Mouse (Mus musculus) CH12.LX (cell line): ENCODE results near the gene Pcnx.
"Not testable (repeated sequence)": the region's sequence is repeated elsewhere in the genome, so short reads cannot be mapped to it uniquely, and the experiment has no call there.

Experiments used
- CTCF ChIP-seq, 2 experiments: IDR thresholded peaks in 1 of 2; conservative IDR thresholded peaks in 1 of 2; 2 replicates each; pipeline ENCODE4 v1.5.1; 2011 to 2012; ENCODE audit warnings: low read depth in 2 of 2, low read length in 2 of 2, improper control_type of control experiment in 1 of 2, inconsistent platforms in 1 of 2, mild to moderate bottlenecking in 1 of 2, moderate library complexity in 1 of 2
- EP300 ChIP-seq: IDR thresholded peaks from 2 replicates; pipeline ENCODE4 v1.6.1; 2011; ENCODE audit warnings: low read length, improper control_type of control experiment
- JUN ChIP-seq: IDR thresholded peaks from 2 replicates; pipeline ENCODE4 v1.6.1; 2011; ENCODE audit warnings: low read depth, mild to moderate bottlenecking, low read length, improper control_type of control experiment, moderate library complexity; ENCODE audit not compliant: insufficient read depth
- NRF1 ChIP-seq: IDR thresholded peaks from 2 replicates; pipeline ENCODE4 v1.6.1; 2014; ENCODE audit warnings: low read depth, mild to moderate bottlenecking, inconsistent platforms, low read length, improper control_type of control experiment, moderate library complexity
- POLR2A ChIP-seq: IDR thresholded peaks from 2 replicates; pipeline ENCODE4 v1.6.1; 2011; ENCODE audit warnings: low read depth, mild to moderate bottlenecking, improper control_type of control experiment, low read length
- POLR2AphosphoS2 ChIP-seq: IDR thresholded peaks from 2 replicates; pipeline ENCODE4 v1.6.1; 2011; ENCODE audit warnings: low read depth, low read length, improper control_type of control experiment
- TCF12 ChIP-seq: IDR thresholded peaks from 2 replicates; pipeline ENCODE4 v1.6.1; 2014; ENCODE audit warnings: low read depth, mild to moderate bottlenecking, inconsistent platforms, low read length, improper control_type of control experiment
- ZNF384 ChIP-seq: IDR thresholded peaks from 2 replicates; pipeline ENCODE4 v1.6.1; 2012; ENCODE audit warnings: low read depth, low read length, improper control_type of control experiment, inconsistent platforms

DNA sequence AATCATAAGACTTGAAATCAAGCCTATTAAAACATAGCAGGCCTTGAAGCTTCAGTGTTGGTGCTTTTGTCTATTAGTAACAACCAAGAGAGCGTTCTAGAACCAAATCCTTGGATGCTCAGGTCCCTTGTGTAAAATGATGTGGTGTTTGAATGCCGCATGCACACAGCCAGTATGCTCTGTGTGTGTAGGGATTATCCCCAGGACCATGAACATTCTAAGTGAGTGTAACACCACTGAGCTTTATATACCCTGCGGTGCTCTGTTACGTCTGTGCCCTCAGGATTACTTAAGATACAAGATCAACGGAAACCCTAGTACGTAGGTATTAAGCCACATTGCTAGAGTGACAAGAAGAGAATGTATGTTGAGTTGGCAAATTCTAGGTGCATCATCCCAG is 174.2 kb downstream of the Pcnx start:
- TF ChIP-seq JUN; CTCF (conservative IDR thresholded peaks at IDR 0.05 in 1 of 2, IDR thresholded peaks at IDR 0.05 in 1 of 2; ENCODE audit: low read depth in 2 of 2, low read length in 2 of 2); ZNF384; POLR2A; POLR2AphosphoS2; NRF1; EP300; TCF12: not testable (repeated sequence)
